Mouse (Mus musculus) CD4-positive, CD25-positive, alpha-beta regulatory T cell, adult 4 months (primary cell): Measurements from ENCODE around the gene Slmap. TPM values are rescaled to one million over a fixed set of nuclear protein-coding genes. Genes with fewer than 3 reads are reported as not detected.
A peak's percentile ranks its signal among the peaks of the same experiment; 100 is the strongest.
"Not testable (repeated sequence)": the region's sequence is repeated elsewhere in the genome, so short reads cannot be mapped to it uniquely, and the experiment has no call there.

Experiments used
- ATAC-seq: one replicate; pipeline ENCODE4 v1.8.0; 2017
- polyA plus RNA-seq, 2 experiments: library from polyadenylated mRNA; unstranded; fragments of 100-300 nt; shearing (Covaris generic); gene quantifications; one replicate each; pipeline ENCODE4 v1.2.1; 2017

Gene Slmap
- 10 to 100 TPM; 12.1 to 20.8 TPM for polyA plus RNA-seq

DNA sequence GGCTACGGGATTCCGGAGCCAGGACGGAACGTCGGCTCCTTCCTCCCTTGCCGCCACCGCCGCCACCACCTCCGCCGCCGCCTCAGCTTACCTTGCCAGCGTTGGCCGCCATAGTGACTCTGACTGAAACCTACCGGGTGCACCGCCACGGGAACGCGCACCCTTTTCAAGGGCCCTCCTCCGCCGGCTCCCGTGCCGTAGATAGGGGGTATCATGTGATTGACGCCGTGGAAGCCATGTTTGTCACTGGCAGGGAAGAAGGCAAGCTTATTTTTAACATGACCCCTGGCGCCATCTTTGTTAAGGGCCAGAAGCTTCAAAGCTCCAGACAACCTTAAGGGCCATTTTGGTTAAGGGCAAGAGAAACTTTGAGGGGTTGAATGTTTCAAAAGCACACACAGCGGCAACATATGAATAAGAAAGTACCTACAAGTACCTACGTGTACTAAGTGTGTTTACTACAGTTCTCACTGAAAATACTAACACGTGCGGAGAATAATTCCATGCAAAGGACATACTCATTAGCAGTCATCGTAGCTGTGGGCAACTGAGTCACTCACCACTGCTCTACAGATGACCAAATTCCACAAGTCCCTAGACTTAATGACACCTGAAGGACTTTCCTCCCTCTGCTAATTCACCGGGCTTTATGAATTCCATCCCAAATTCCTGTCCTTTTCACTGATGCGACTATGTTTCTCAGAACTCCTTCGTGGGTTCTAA lies at the start of gene Slmap:
Gene Slmap, minus strand, starts transcription at position 175 of the 723 bp plus-strand sequence.
- ATAC-seq: peak; percentile 95

- ATAC-seq: no peak
Measured at GRCm38 (mm10) chr14:26583645-26584044, 48.9 kb upstream of the Slmap start.

- ATAC-seq: peak; percentile 79
Measured at GRCm38 (mm10) chr14:26579346-26580343, 44.9 kb upstream of the Slmap start.

- peak; percentile 16 for ATAC-seq
Measured at GRCm38 (mm10) chr14:26578791-26579191, 44.1 kb upstream of the Slmap start.

DNA sequence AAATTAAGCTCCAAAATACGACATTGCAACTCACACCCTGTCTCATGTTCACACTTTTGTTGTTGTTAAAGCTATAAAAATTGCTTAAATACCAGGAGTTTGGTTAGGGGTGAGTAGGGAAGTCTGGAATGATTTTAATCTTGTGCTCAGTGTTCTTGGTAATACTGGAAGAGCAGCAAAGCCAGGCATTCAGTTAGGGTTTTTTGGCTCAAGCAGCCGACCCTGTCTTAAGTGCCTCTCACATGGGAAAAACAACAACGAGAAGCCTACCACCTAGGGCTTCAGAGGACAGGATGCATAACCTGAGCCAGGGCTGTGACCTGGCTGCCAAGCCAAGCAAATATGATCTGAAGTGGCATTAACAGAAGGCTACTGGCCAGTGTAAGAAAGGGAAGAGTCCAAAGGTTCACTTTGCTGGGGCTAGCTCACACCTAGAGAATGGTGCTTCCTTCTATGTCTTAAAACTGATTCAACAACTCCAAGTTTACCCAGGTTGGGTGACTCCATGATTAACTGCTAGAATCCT lies 41.6 kb upstream of the Slmap start:
- no peak for ATAC-seq

- ATAC-seq: not testable (repeated sequence)
Measured at GRCm38 (mm10) chr14:26573556-26573955, 38.8 kb upstream of the Slmap start, which contains the start of gene Dennd6a. Dennd6a (plus strand) TSS chr14:26573856.

DNA sequence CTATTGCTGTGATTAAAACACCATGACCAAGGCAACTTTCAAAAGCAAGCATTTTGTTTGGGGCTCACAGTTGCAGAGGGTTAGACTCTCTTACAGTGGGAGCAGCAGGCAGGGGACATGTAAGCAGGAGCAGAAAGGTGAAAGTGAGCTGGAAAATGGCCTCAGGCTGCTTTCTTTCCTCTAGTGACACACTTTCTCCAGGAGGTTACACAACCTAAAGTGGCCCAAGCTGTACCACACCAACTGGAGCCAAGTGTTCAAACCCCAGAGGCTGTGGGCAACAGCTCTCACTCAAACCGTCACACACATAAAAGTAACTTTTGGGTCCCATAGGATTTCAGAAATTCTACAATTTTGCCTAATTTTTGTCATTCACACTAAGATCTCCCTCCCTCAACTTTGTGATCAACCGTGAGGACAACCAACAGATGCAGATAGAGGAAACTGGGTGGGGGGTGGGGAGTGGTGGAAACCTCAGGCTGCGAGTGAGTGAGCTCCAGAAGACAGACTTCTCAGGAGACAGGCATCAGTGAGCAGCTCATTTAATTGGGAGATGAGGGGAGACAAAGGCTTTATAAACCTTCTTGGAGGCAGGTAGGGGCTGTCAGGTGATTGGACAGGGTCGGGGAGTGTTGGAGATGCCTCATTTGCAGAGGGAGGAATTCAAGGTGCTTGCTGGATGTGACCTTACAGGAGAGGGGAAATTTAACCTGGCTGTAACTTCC lies 37.4 kb upstream of the Slmap start:
- no peak for ATAC-seq

GRCm38 (mm10) chr14:26569880-26570279 lies 35.1 kb upstream of the Slmap start:
- ATAC-seq: no peak

DNA sequence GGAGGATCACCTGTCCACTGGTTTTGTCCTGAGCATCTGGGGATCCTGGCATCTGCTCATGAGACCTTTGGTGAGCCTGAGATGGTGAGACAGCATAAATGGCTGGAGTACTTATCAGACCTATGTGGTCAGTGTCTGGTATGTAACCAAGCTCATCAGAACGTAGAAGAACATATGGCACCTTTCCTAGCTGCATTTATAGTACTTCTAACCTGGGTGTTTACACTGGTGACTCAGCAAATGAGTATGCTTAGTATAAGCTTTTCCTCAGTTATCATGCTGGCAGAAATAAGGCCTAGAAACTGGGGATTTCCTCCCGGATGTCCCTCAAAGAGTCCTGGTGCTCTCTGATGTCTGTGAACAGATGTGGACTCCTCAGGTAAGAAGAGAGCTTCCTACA lies 27.5 kb upstream of the Slmap start:
- ATAC-seq: no peak

- no peak for ATAC-seq
Measured at GRCm38 (mm10) chr14:26558536-26558935, 23.8 kb upstream of the Slmap start.

GRCm38 (mm10) chr14:26557581-26557980 lies 22.9 kb upstream of the Slmap start:
- ATAC-seq: no peak

GRCm38 (mm10) chr14:26552853-26553252 lies 18.1 kb upstream of the Slmap start:
- ATAC-seq: no peak

- no peak for ATAC-seq
Measured at GRCm38 (mm10) chr14:26552441-26552840, 17.7 kb upstream of the Slmap start.

- ATAC-seq: no peak
Measured at GRCm38 (mm10) chr14:26550712-26551111, 16.0 kb upstream of the Slmap start.

DNA sequence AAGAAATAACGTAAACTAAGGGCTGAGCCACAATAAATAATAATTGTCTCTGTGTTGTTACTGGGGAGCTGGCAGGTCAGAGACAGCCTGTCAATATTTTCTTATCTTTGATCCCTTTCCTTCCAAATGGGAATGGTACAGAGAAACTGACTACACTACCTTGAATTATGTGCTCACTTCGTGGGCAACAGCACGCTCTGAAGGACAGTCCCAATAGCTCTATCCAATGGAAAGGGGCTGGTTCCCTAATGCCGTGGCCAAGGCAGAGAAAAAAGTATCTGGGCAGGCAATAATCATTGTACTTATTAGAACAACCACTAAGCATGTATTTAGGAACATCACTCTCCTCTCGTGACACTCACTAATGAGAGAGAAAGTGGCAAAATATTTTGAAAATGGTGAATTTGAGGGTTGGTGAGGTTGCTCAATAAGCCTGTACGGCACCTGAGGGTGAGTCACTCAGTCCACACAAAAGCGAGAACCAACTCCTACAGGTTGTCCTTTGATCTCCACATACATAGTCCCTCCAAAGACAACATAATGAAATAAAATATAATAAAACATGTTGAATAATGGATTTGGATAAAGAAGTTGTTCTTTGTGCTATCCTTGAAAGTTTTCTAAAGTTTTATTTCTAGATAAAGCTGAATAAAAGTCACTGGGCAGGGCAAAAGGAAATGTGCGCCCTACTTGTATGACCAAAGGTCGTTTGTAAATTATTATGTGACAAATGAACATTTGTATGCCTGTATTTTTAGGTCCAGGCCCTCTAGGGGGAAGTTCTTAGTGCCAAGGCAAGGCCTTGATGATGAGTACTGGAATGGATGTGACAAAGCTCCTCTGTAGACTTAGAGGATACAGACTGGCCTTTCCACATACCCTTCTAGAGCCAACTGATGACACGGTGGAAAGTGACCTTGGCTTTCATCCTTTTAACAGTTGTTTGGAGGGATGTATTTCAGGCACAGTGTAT lies 13.1 kb upstream of the Slmap start:
- ATAC-seq: no peak

- ATAC-seq: no peak
Measured at GRCm38 (mm10) chr14:26542136-26542535, 7.4 kb upstream of the Slmap start.

GRCm38 (mm10) chr14:26540577-26540976 lies 5.8 kb upstream of the Slmap start:
- ATAC-seq: no peak

DNA sequence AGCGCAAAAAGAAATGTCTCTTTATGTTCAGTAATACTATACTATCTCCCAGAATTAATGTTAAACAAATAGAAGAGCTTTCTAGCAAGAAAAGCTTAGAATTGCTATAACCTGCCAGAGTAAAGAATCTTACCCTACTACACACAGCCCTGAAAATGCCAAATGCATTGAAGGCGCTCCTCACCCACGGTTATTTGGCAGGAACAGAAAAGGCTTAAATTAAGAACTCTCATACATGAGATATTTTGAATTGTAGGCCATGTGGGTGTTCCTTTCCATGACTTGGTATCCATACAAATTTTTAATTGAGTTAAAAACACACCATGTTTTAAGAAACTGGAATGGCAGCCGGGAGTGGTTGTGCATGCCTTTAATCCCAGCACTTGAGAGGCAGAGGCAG lies 4.5 kb upstream of the Slmap start:
- ATAC-seq: no peak

- ATAC-seq: peak; percentile 49
Measured at GRCm38 (mm10) chr14:26533821-26534756, 642 bp downstream of the Slmap start.

- ATAC-seq: no peak
Measured at GRCm38 (mm10) chr14:26533267-26533666, 1.5 kb downstream of the Slmap start.
